Mouse (Mus musculus) mature B cell (primary cell): ENCODE measurements around the gene Prkd3.

ENCODE experiments used
- in situ Hi-C: fragments of 300-500 bp; cut with MboI; formaldehyde crosslinking; loops from 2 replicates; pipeline ENCODE4 v1.14.3; 2019

The Prkd3 gene

DNA sequence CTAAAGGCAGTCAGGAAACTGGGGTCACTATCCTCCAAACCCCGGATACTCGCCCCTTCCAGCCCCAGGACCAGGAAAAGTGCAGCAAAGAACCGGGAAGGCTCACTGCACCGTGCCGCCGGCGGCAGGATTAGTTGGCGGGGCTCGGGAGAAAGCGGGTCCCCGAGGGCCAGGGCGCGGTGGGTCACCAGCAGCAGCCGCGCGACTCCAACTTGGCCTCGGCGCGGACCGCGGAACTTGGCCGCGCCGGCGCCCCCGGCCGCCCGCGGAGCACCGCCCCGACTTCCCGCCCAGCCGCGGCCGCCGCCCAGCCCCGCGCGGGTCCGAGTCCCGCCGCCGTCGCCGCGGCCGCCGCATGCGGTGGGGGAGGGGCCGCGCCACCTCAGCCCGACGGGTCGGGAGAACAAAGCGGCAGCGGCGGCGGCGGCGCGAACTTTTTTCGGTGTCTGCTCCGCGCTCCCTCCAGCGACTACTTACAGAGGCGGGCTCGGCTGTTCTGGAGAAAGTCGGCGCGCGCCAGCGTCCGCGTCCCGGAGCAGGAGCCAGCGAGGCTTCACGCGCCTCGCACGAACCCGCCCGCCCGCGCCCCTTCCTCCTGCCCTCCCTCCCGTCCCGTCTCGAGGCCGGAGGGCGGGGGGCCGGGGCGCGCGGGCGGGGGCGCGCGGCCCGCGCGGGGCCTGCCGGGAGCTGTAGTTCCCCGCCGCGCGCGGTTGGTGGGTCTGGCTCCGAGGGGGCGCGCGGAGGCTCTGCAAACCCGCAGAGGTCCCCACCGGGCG is at the start of gene Prkd3:
Gene Prkd3 (minus strand): TSS at position 609 of the 776 bp plus-strand sequence.
- in situ Hi-C loops, result no loop called here

DNA sequence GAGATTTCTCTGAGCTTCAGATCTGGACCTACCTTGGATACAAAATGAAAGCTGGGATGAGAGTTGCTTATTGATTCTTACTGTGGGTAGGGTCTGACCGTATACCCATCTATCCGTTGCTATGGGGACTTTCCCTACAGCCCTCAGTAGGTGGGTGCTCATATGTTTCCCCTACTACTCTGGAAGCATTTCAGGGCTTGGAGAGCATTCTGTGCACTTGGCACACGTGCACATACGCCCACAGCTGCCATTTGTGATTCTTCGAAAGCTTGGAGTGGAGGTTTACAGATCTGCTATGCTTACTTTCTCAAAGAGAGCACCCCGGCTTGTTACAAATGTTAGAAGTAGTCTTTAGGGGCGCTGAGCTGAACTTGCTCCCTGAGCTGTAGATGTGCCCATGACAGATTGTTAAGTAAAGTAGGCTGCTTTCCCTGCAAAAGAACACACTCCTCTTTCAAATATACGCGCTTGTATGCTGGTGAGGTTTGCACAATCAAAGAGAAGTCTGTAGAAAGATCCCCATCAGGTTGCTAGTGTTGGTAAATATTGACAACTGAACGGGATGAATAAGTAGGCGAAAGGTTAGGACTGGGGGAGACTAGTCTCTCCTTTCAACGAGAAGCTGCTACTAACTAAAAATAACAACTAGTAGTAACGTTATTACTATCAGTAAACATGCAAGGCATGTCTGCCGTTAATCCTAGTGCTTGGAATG is 49.3 kb upstream of the Prkd3 start:
- in situ Hi-C loops, result no loop called here

DNA sequence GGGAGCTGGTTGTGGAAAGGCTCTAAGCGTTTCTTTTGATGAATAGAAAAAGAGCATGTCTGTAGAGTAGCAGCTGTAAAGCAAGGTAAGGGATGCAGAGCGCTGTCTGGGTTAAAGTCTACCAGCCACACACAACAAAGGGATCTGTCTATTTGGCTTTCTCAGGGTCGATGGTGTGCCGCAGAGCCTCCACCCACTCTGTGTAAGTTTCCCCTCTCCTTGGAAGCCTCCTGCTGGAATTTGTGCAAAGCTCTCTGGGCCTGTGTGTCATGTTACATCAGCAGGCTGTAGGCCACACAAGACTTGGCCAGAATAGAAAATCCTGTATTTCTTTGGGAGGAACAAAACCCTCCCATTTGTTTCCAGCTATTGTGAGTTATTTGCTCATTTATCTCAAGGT is 48.4 kb upstream of the Prkd3 start:
- in situ Hi-C loops, result no loop called here

DNA sequence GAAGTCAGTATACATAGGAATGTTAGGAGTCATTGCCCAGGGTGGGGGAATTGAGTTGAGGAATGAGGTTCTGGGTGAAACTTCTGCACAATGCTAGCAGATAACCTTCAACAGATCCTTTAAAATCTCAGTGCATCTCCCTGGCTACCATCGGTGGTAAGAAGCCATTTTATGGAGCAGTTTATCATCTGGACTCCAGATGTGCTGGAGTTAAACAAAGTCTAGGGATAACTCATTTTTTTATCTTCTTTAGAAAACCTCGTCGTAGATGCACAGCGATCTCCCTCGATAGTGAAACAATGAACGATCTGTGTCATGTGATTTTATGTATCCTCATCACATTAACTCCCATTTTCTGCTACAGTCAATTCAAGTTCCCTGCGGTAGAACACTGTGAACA is 48.0 kb upstream of the Prkd3 start:
- in situ Hi-C loops, result no loop called here

- in situ Hi-C loops, result no loop called here
Observed at GRCm38 (mm10) chr17:79064250-79064649, 43.6 kb upstream of the Prkd3 start.

GRCm38 (mm10) chr17:79060221-79060620 is 39.6 kb upstream of the Prkd3 start:
- in situ Hi-C loops, result no loop called here

- in situ Hi-C loops, result no loop called here
Observed at GRCm38 (mm10) chr17:79058271-79058670, 37.7 kb upstream of the Prkd3 start.

- in situ Hi-C loops, result no loop called here
Observed at GRCm38 (mm10) chr17:79052088-79052812, 31.6 kb upstream of the Prkd3 start.

- in situ Hi-C loops, result no loop called here
Observed at GRCm38 (mm10) chr17:79051606-79052005, 31.0 kb upstream of the Prkd3 start, which contains the start of gene Qpct. Gene Qpct (plus strand): TSS chr17:79051906.

DNA sequence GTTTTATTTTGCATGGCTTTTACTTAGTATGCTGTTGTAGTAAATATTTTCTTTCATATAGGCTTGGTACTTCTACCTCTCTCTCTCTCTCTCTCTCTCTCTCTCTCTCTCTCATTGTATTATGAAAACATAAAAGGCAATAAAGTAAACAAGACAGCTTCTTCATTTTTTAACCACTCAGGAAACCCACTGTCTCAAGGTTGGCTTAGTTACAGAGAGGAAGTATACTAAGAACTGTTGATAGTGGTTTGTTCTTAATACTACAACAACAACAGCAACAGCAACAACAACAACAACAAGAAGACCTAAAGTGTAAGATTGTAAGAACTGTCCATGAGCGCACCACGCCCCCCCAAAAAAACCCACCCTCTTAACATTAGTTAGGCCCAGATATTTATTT is 23.1 kb upstream of the Prkd3 start:
- in situ Hi-C loops, result no loop called here

DNA sequence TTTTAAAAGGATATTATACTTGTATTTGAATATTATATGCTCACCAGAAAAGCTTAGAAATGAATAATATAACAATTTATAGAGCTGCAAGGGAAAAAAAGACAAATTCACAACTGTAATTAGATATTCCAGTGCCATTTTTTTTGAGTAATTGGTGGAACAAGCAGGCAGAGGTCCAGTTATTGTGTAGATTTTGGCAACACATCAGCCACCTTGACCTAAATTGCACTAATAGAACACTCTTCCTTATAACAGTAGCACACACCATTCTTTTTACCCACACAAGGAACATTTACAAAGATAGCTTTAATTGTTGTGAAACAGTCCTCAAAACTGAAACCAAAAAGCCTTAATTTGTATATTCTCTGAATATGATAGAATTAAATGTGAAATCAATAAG is 19.0 kb upstream of the Prkd3 start:
- in situ Hi-C loops, result no loop called here

DNA sequence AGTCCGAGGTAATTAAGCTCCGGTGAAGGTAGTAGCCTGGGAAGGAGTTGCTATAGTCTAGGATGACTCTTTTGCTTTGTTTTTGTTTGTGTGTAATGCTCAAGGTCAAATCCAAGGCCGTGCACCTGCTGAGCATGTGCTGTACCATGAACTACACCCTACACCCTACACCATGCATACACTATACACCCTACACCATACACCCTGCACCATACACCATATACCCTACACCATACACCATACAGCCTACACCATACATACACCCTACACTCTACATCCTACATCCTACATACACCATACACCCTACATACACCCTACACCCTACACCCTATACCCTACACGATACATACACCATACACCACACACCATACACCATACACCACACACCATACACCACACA is 12.2 kb upstream of the Prkd3 start:
- in situ Hi-C loops, result no loop called here

GRCm38 (mm10) chr17:79031569-79031968 is 11.0 kb upstream of the Prkd3 start:
- in situ Hi-C loops, result no loop called here

DNA sequence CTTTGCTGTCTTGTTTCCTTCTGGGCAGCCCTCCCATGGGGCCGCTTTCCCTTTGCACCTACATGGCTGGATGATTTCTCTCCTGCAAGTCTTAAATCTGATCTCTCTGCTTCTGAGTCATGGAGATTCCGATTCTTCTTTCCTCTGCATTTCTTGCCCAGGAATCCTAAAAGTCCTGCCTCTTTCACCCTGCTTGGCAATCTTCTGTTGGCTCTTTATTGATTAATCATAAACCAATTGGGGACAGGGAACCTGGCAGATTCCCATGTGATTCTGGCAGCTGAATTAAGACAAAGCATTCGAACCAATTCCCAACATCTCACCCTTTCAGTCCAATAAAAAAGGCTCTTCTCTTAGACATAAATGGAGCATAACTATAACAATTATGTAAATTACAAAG is 8.6 kb upstream of the Prkd3 start:
- in situ Hi-C loops, result no loop called here

GRCm38 (mm10) chr17:79024544-79024943 is 3.9 kb upstream of the Prkd3 start:
- in situ Hi-C loops, result no loop called here

DNA sequence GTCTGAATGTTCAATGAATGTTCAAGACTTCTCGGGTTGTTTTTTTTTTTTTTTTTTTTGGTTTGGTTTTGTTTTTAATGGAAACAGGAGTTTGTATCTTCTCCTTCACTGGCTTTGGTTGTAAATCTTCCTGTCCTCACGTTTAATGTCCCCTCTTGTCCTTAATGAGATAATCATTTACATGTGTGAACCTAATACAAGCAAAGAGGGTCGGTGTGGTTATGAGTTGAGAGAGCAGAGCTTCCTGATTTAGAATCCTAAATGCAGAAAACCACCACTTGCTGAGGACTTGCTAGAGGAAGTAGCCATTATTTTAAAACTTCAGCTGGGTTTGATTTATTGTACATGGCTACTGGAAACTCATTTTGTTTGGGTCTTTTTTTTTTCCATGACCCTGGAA is 2.1 kb upstream of the Prkd3 start:
- in situ Hi-C loops, result no loop called here

DNA sequence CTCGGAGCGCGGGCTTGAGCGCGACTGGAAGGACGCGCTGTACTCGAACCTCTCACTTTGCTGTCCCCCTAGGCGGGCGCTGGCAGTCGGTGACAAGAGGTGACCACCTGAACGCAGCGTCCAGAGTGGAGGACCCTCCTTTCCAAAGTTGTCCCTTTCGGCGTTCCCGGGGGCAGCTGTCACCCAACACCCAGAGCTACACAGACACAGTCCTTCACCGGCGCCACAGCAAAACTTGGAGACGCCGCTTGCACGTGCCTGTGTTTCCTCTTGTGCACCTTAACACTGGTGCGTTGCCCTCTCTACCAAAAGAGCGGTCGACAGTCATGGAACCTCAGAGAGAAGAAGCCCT is 344 bp upstream of the Prkd3 start:
- in situ Hi-C loops, result no loop called here

- in situ Hi-C loops, result no loop called here
Observed at GRCm38 (mm10) chr17:79019726-79020207, 849 bp downstream of the Prkd3 start.

DNA sequence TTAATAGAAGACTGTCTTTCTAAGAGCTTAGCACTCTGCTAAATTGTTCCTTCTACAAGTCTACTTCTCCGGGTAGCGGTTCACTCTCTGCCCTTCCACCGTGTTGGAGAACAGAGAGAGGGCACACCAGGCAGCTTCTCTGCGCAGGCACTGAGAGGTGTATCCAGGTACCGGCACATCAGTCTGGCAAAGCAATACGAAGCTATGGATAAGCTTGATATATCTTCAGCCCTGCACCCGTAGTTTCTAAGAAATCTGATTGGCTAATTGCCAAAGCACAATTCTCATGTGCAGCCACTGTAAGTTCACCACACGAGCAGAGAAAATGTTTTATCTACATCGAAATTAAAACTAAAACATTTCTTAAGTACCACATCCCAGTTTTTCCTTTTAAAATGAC is 2.2 kb downstream of the Prkd3 start:
- in situ Hi-C loops, result no loop called here

DNA sequence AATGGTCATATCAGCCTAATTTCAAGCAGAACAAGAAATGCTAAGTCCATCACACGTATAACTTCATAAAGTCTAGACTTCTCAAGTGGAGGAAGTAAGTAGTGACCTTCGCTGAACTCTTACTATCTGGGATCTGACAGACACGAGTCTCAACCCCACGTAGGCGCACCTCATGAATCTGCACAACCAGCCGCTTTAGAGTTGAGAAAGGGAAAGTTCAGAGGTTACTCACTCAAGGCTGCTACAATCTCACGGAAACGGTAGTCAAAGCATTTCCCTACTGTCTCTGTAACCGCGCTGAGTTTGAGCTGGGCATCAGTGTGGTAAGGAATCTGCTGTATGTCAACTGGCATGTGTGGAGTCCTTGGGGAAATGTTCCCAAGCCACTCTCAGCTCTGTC is 4.8 kb downstream of the Prkd3 start:
- in situ Hi-C loops, result no loop called here

- in situ Hi-C loops, result no loop called here
Observed at GRCm38 (mm10) chr17:79014911-79015685, 5.5 kb downstream of the Prkd3 start.

GRCm38 (mm10) chr17:79013625-79014024 is 7.0 kb downstream of the Prkd3 start:
- in situ Hi-C loops, result no loop called here
